Mouse (Mus musculus) embryo, embryonic 11 days (tissue): Measurements from ENCODE around the gene Tmem235.

Experiments
- DNase-seq: peaks from one replicate; pipeline ENCODE4 v3.0.0-alpha.2; 2015

The Tmem235 gene

GRCm38 (mm10) chr11:117865988-117866387 lies 5.4 kb downstream of the Tmem235 start:
- peak; percentile 64 for DNase-seq

- DNase-seq: peak; percentile 86
Observed at GRCm38 (mm10) chr11:117870688-117871365, 10.3 kb downstream of the Tmem235 start.

- DNase-seq: no peak
Observed at GRCm38 (mm10) chr11:117871376-117871775, 10.8 kb downstream of the Tmem235 start.

GRCm38 (mm10) chr11:117871911-117872584 lies 11.5 kb downstream of the Tmem235 start:
- DNase-seq: no peak

GRCm38 (mm10) chr11:117872861-117873608 lies 12.5 kb downstream of the Tmem235 start, which contains the start of gene Tha1:
Tha1 (minus strand) TSS chr11:117873481.
- DNase-seq: peak; percentile 95

GRCm38 (mm10) chr11:117874419-117874818 lies 13.9 kb downstream of the Tmem235 start:
- no peak for DNase-seq

- no peak for DNase-seq
Observed at GRCm38 (mm10) chr11:117875681-117876080, 15.1 kb downstream of the Tmem235 start.

- DNase-seq: no peak
Observed at GRCm38 (mm10) chr11:117877917-117878745, 17.6 kb downstream of the Tmem235 start.

- no peak for DNase-seq
Observed at GRCm38 (mm10) chr11:117878892-117879291, 18.3 kb downstream of the Tmem235 start.

GRCm38 (mm10) chr11:117879676-117880075 lies 19.1 kb downstream of the Tmem235 start:
- DNase-seq: no peak

GRCm38 (mm10) chr11:117880336-117880976 lies 19.9 kb downstream of the Tmem235 start:
- DNase-seq: no peak

GRCm38 (mm10) chr11:117880977-117881358 lies 20.4 kb downstream of the Tmem235 start:
- DNase-seq: no peak

- DNase-seq: no peak
Observed at GRCm38 (mm10) chr11:117881787-117882186, 21.2 kb downstream of the Tmem235 start.

- no peak for DNase-seq
Observed at GRCm38 (mm10) chr11:117882208-117882607, 21.7 kb downstream of the Tmem235 start.

- no peak for DNase-seq
Observed at GRCm38 (mm10) chr11:117886000-117886399, 25.4 kb downstream of the Tmem235 start.

GRCm38 (mm10) chr11:117888168-117888852 lies 27.8 kb downstream of the Tmem235 start:
- no peak for DNase-seq

GRCm38 (mm10) chr11:117888853-117889822 lies 28.6 kb downstream of the Tmem235 start:
- DNase-seq: peak; percentile 67

GRCm38 (mm10) chr11:117889887-117890340 lies 29.4 kb downstream of the Tmem235 start:
- DNase-seq: peak; percentile 42

GRCm38 (mm10) chr11:117890519-117891282 lies 30.1 kb downstream of the Tmem235 start:
- DNase-seq: peak; percentile 58
